ENCODE assay signal across 22 mouse cellular contexts in genomic region chr2:60367871-60368270, GRCm38 (mm10). TPM values are rescaled to one million over a fixed set of nuclear protein-coding genes. Genes with fewer than 3 reads are reported as not detected.
DNase-seq lines count a peak whose midpoint lies in the region.
"Had no signal": no experiment of that assay in that cellular context is flagged by ENCODE, and none has a peak within 500 bp of the region (broad histone marks: within the 10 kb centered on the region; RNA-seq: fewer than 3 reads in every experiment).

No protein-coding gene starts in this region.

- intact Hi-C loops in heart, postnatal 14 days (cut with DNase I), result no loop called here

- no peaks in the 10 kb centered on the region for H3K27me3 ChIP-seq in heart, embryonic 10.5 days (ENCODE audit: insufficient read depth, poor library complexity, severe bottlenecking)
- H3K27me3 ChIP-seq: CH12.LX; embryonic facial prominence, embryonic 13.5 days; embryonic facial prominence, embryonic 15.5 days; forebrain, embryonic 12.5 days had no signal

- 0 out of 2 replicates have a peak, but pooled peaks cover 4% of the 10 kb centered on the region for H3K36me3 ChIP-seq in heart, embryonic 10.5 days
- H3K36me3 ChIP-seq: embryonic facial prominence, embryonic 13.5 days; embryonic facial prominence, embryonic 15.5 days; forebrain, embryonic 10.5 days; forebrain, embryonic 12.5 days had no signal

- no peak overlapping the region for H3K4me3 ChIP-seq in heart, embryonic 10.5 days
- H3K4me3 ChIP-seq: embryonic facial prominence, embryonic 13.5 days; embryonic facial prominence, embryonic 15.5 days; erythroblast, embryonic 14.5 days; forebrain, embryonic 10.5 days; forebrain, embryonic 12.5 days had no signal

- no peaks in the 10 kb centered on the region for H3K4me1 ChIP-seq in heart, embryonic 10.5 days
- H3K4me1 ChIP-seq: embryonic facial prominence, embryonic 13.5 days; embryonic facial prominence, embryonic 15.5 days; forebrain, embryonic 10.5 days; forebrain, embryonic 12.5 days had no signal

- no peak overlapping the region for H3K27ac ChIP-seq in heart, embryonic 10.5 days
- H3K27ac ChIP-seq: embryonic facial prominence, embryonic 13.5 days; embryonic facial prominence, embryonic 15.5 days; forebrain, embryonic 10.5 days; forebrain, embryonic 12.5 days had no signal

- DNase-seq in heart, embryonic 10.5 days (ENCODE audit: low spot score), result peak; percentile 9
- DNase-seq in heart, postnatal 14 days, result no peak
- DNase-seq in NIH3T3 (ENCODE audit: low read depth), result peak; percentile 16
- DNase-seq in gonadal fat pad, adult 2 months (ENCODE audit: low read depth), result peak; percentile 78
- no peak for DNase-seq in kidney, postnatal 10 days
- DNase-seq: adrenal gland, postnatal 10 days; adrenal gland, postnatal 25 days; B cell, adult 2 months; cerebellum, adult 11 months; cerebellum, adult 18-20 months; cerebellum, adult 8-10 months; cerebellum, adult 9-11 months; cerebellum, postnatal 14 days; cerebellum, postnatal 36 days; embryo, embryonic 11 days had no signal

- WGBS in heart, embryonic 10.5 days, result 85% methylated on average over 7 of the region's 7 CpGs

- H3K9me3 ChIP-seq in heart, embryonic 10.5 days, result no peaks in the 10 kb centered on the region
- H3K9me3 ChIP-seq: embryonic facial prominence, embryonic 13.5 days; embryonic facial prominence, embryonic 15.5 days; forebrain, embryonic 10.5 days; forebrain, embryonic 12.5 days; G1E had no signal

RNA-seq across cellular contexts. Expression of gene Ly75, which starts 15.2 kb away (rescaled TPM):
- 5.3 and 6.6 TPM in 2 replicates for polyA plus RNA-seq in heart, embryonic 10.5 days (2016; fragmentation: Nextera tagmentation; extraction: Ambion mirVana)
- total RNA-seq in heart, postnatal 14 days (2021), result 1 to 10 TPM in 1 of 2 experiments, under 1 TPM in 1; 0.84 to 2.2 TPM
- 0.28 and 0.32 TPM in 2 replicates for polyA plus RNA-seq in gonadal fat pad, adult 2 months (2012; rRNA removed)
- polyA plus RNA-seq: erythroblast, embryonic 14.5 days had no signal

Comparison
In these comparisons a context has a peak if more than half of its experiments do, and no peak if none do; other contexts are left out.
1. DNase-seq: peak in heart, embryonic 10.5 days (single experiment), NIH3T3 (single experiment) and gonadal fat pad, adult 2 months (single experiment); none in heart, postnatal 14 days (0 of 2) and kidney, postnatal 10 days (single experiment).